Mouse (Mus musculus) liver, adult 2 months (tissue): ENCODE measurements around the gene Tdg. TPM values are rescaled to one million over a fixed set of nuclear protein-coding genes. Genes with fewer than 3 reads are reported as not detected.

Experiments
- DNase-seq: peaks from one replicate; pipeline ENCODE4 v3.0.0-alpha.2; 2011; ENCODE audit warnings: low read depth, low spot score; ENCODE audit errors: extremely low read depth
- H3K27ac ChIP-seq: fragments of 200-500 bp; replicated peaks from 2 replicates; pipeline ENCODE4 v1.5.1; 2012; ENCODE audit warnings: low read depth, mild to moderate bottlenecking, control low read depth, inconsistent platforms, low read length; ENCODE audit not compliant: insufficient read depth
- H3K27me3 ChIP-seq: fragments of 200-500 bp; 2 replicates; pipeline ENCODE4 v1.6.1; 2012; ENCODE audit warnings: mild to moderate bottlenecking, moderate library complexity, low read length, inconsistent platforms; ENCODE audit not compliant: control insufficient read depth, insufficient read depth
- H3K36me3 ChIP-seq: fragments of 200-500 bp; 2 replicates; pipeline ENCODE4 v1.6.1; 2012; ENCODE audit warnings: low read length, inconsistent platforms; ENCODE audit not compliant: control insufficient read depth, insufficient read depth
- H3K4me1 ChIP-seq: fragments of 200-500 bp; 2 replicates; pipeline ENCODE4 v1.6.1; 2011; ENCODE audit warnings: low read length; ENCODE audit not compliant: control insufficient read depth, insufficient read depth
- H3K4me3 ChIP-seq: fragments of 200-500 bp; 2 replicates; pipeline ENCODE4 v1.5.1; 2011; ENCODE audit warnings: low read depth, mild to moderate bottlenecking, control low read depth, low read length, moderate library complexity; ENCODE audit not compliant: insufficient read depth
- H3K79me2 ChIP-seq: fragments of 200-500 bp; 2 replicates; pipeline ENCODE4 v1.6.1; 2012; ENCODE audit warnings: inconsistent platforms, mild to moderate bottlenecking, low read length, moderate library complexity; ENCODE audit not compliant: control insufficient read depth, insufficient read depth
- H3K9ac ChIP-seq: fragments of 200-500 bp; 2 replicates; pipeline ENCODE4 v1.6.1; 2012; ENCODE audit warnings: low read depth, mild to moderate bottlenecking, control low read depth, inconsistent platforms, low read length
- CTCF ChIP-seq: fragments of 200-500 bp; IDR thresholded peaks from 2 replicates; pipeline ENCODE4 v1.5.1; 2011; ENCODE audit warnings: low read depth, low read length, control low read depth
- POLR2A ChIP-seq: fragments of 200-500 bp; IDR thresholded peaks from 2 replicates; pipeline ENCODE4 v1.6.1; 2011; ENCODE audit warnings: low read length, control low read depth; ENCODE audit not compliant: insufficient read depth; ENCODE audit errors: extremely low read depth
- whole genome bisulfite sequencing: fragments of 180-500 bp; shearing (Covaris S2); methylation state at CpG from one replicate; pipeline ENCODE4 v1.1.7; 2018; 5-methylcytosine and 5-hydroxymethylcytosine counted together
- polyA plus RNA-seq: library from polyadenylated mRNA; depleted of rRNA; stranded (reverse); fragments of >200 nt; gene quantifications from 2 replicates; pipeline ENCODE4 v1.2.3, GENCODE M21; 2012; rRNA removed
- total RNA-seq: library from RNA; depleted of rRNA; stranded (reverse); fragments of >200 nt; gene quantifications from 2 replicates; pipeline ENCODE4 v1.2.3, GENCODE M21; 2014; rRNA removed

Tdg gene
- total and polyA plus RNA-seq, 2 experiments, result 9.7 to 10.7 TPM

DNA sequence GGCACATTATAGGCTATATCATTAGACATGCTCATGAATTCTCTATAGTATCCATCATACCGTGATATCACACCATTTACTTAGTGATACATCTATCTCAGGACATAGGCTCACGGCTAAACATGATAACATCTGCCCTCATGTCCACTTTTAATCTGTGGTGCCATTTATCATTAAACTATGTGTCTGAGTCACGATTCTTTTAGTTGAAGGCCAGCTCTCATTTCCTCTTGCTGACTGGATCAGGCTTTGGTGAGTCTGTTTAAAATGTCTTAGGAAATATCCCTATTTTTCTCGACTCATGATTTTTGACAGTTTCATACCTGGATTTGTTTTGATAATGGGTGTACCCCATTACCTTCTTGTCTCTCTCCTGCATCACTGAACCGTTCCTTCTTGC is 66.3 kb downstream of the Tdg start, which contains the start of gene Hcfc2:
Hcfc2 (plus strand) TSS at position 205 of the 400 bp plus-strand sequence.
- TF ChIP-seq CTCF, result no peak
- TF ChIP-seq POLR2A, result no peak
- DNase-seq, result no peak
- WGBS, result 77% methylated on average over 5 of the region's 5 CpGs
- H3K79me2 ChIP-seq, result peaks cover 10% of the 10 kb centered on the region; the same call in 1 of the 2 replicates
- H3K36me3 ChIP-seq, result no peaks in the 10 kb centered on the region
- no peak within 1 kb of the TSS for H3K9ac ChIP-seq
- no peak within 1 kb of the TSS for H3K4me3 ChIP-seq
- peaks cover 3% of the 10 kb centered on the region; the same call in 1 of the 2 replicates for H3K4me1 ChIP-seq
- no peak within 1 kb of the TSS for H3K27ac ChIP-seq
- H3K27me3 ChIP-seq, result no peaks in the 10 kb centered on the region

GRCm38 (mm10) chr10:82696453-82697079 is 66.9 kb downstream of the Tdg start:
- Histone ChIP-seq H3K79me2 (peaks cover 10% of the 10 kb centered on the region; the same call in 1 of the 2 replicates), H3K36me3 (peaks cover 3% of the 10 kb centered on the region; the same call in 1 of the 2 replicates), H3K9ac (no peak overlapping the region), H3K4me3 (no peak overlapping the region), H3K27me3 (no peaks in the 10 kb centered on the region), H3K27ac (no peak overlapping the region), H3K4me1 (peaks cover 3% of the 10 kb centered on the region)
- TF ChIP-seq POLR2A, result no peak
- no peak for TF ChIP-seq CTCF
- no peak for DNase-seq
- 88% methylated on average over 4 of the region's 4 CpGs for WGBS

DNA sequence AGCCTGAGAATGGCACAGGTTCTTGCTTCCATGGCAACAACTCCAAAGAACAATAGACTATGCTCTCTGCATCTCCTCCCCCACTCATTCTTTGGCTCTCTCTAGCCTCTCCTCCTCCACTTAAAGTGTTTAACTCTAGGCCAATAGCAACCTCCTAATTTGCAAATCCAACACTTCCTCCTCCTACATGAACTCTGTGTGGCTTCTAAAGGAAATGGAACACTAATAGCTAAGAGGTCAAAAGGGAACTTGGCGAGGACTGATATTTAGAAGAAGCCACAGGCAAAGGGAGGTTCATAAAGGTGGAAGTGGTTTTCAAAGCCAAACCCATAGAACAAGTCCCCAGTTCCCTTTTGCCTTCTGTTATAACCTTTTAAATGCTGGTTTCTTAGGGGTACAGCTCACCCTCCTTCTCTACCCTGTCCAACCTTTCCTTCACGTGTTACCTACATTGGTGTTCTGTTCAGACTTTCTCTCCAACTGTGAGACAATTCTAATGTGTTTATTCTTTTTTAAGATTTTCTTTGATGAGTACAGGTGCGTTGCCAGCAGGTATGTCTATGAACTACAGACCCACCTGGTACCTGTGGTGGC is 67.8 kb downstream of the Tdg start:
- whole genome bisulfite sequencing, result 80% methylated on average over 3 of the region's 3 CpGs
- H3K9ac ChIP-seq, result no peak overlapping the region
- peak; percentile 55 for DNase-seq
- no peaks in the 10 kb centered on the region for H3K27me3 ChIP-seq
- H3K79me2 ChIP-seq, result peaks cover 10% of the 10 kb centered on the region; the same call in 1 of the 2 replicates
- H3K36me3 ChIP-seq, result peaks cover 5% of the 10 kb centered on the region; the same call in 1 of the 2 replicates
- no peak overlapping the region for H3K4me3 ChIP-seq
- TF ChIP-seq POLR2A (no peak), CTCF (no peak)
- H3K27ac ChIP-seq, result no peak overlapping the region
- H3K4me1 ChIP-seq, result peaks cover 3% of the 10 kb centered on the region

DNA sequence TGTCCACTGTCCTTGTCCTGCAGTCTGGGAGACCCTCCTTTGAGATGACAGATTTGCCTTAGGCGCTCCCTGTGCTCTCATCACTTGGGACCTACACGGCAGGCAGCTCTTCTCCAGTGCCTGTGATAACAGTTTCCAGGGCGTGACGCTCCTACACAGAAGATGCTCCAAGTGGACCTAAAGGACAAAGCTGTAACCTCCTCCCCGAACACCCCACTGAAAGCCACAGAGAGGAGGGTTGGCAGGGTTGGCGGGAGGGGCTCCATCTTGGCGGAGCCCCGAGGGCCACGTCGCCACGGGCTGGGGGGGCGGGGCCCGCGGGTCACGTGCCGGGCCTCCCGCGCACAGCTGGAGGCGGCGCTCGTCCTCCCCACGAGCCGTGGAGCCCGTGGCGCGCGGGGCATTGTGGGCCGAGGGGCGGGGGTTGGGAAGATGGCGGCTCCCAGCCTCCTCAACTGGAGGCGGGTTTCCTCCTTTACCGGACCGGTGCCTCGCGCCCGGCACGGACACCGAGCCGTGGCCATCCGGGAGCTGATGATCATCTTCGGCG is 69.2 kb downstream of the Tdg start:
- DNase-seq, result peak; percentile 59
- Histone ChIP-seq H3K9ac (peak overlapping the region; percentile 93), H3K4me3 (peak overlapping the region; percentile 99), H3K36me3 (peaks cover 8% of the 10 kb centered on the region; the same call in 1 of the 2 replicates), H3K27me3 (no peaks in the 10 kb centered on the region), H3K4me1 (peaks cover 3% of the 10 kb centered on the region), H3K79me2 (peaks cover 10% of the 10 kb centered on the region; the same call in 1 of the 2 replicates), H3K27ac (peak overlapping the region; percentile 75)
- under 1% methylated on average over 31 of the region's 42 CpGs for WGBS
- TF ChIP-seq POLR2A (peak; percentile 56), CTCF (no peak)

DNA sequence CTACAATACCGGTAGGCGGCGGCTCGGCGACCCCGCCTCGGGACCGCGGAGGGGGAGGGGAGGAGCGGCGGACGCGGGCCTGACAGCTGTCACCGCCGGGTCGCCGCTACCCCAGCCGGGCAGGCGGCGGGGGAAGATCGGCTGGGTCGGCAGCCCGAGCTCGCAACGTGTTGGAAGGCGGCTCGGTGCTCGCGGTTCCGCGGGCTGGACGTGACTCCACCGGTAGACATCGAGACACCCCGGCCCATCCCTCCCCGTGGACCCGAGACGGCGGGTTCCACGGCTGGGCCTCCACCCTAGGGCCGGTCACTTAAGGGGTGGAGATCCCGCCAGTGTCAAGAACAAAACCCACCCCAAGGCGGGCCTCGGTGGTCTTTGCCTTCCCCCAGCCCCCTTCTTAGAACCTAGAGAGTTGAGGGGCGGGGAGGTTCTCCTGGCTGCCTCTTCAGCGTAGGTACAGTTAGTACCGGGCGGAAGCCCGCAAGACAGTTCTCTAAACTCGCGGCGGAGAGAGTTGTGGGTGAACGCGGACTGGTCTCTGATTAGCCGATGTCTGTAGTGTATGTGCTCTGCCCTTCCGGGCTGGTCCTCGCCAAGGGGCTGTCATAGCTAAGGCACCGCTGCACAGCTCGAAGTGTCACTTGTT is 69.8 kb downstream of the Tdg start:
- DNase-seq, result peak; percentile 26
- Histone ChIP-seq H3K4me1 (peaks cover 3% of the 10 kb centered on the region), H3K4me3 (peak overlapping the region; percentile 99), H3K27ac (peak overlapping the region; percentile 75), H3K36me3 (peaks cover 8% of the 10 kb centered on the region; the same call in 1 of the 2 replicates), H3K79me2 (peaks cover 10% of the 10 kb centered on the region; the same call in 1 of the 2 replicates), H3K27me3 (no peaks in the 10 kb centered on the region), H3K9ac (peak overlapping the region; percentile 93)
- TF ChIP-seq CTCF, result no peak
- TF ChIP-seq POLR2A, result no peak
- WGBS, result 1% methylated on average over 59 of the region's 59 CpGs

Other genes starting within 250 kb of the Tdg start
- not detected in 2 replicates for gene Gm1553, start 137.2 kb upstream of the Tdg start, total RNA-seq
- not detected in 2 replicates for gene Gm1553, start 137.2 kb upstream of the Tdg start, polyA plus RNA-seq
- 18.1 and 24.3 TPM in 2 replicates for gene 1190007I07Rik, start 6.6 kb upstream of the Tdg start, total RNA-seq
- gene 1190007I07Rik, start 6.6 kb upstream of the Tdg start, polyA plus RNA-seq, result 42.0 and 48.5 TPM in 2 replicates
- 0.18 and 0.34 TPM in 2 replicates for gene Glt8d2, start 60.8 kb downstream of the Tdg start, total RNA-seq
- not detected in 2 replicates for gene Glt8d2, start 60.8 kb downstream of the Tdg start, polyA plus RNA-seq
- 10.0 and 12.2 TPM in 2 replicates for gene Hcfc2, start 66.3 kb downstream of the Tdg start, total RNA-seq
- gene Hcfc2, start 66.3 kb downstream of the Tdg start, polyA plus RNA-seq, result 4.4 and 5.6 TPM in 2 replicates
- 30.8 and 34.8 TPM in 2 replicates for gene Nfyb, start 134.3 kb downstream of the Tdg start, total RNA-seq
- gene Nfyb, start 134.3 kb downstream of the Tdg start, polyA plus RNA-seq, result 29.0 and 30.2 TPM in 2 replicates
- gene Txnrd1, start 204.1 kb downstream of the Tdg start, total RNA-seq, result 71.2 and 83.2 TPM in 2 replicates
- gene Txnrd1, start 204.1 kb downstream of the Tdg start, polyA plus RNA-seq, result 50.4 and 51.9 TPM in 2 replicates
- 2.1 and 2.3 TPM in 2 replicates for gene Eid3, start 236.8 kb downstream of the Tdg start, total RNA-seq
- gene Eid3, start 236.8 kb downstream of the Tdg start, polyA plus RNA-seq, result 0.26 and 0.50 TPM in 2 replicates